Mouse (Mus musculus) G1E (cell line): Measurements from ENCODE around the gene Traf7.

Source experiments
- CTCF ChIP-seq: IDR thresholded peaks from 2 replicates; pipeline ENCODE4 v1.5.1; 2012; ENCODE audit warnings: low read depth, low read length, inconsistent platforms, mixed read lengths
- POLR2AphosphoS5 ChIP-seq: IDR thresholded peaks from 2 replicates; pipeline ENCODE4 v1.6.1; 2012; ENCODE audit warnings: low read depth, low read length, inconsistent platforms; ENCODE audit not compliant: insufficient replicate concordance
- TAL1 ChIP-seq: conservative IDR thresholded peaks from 2 replicates; pipeline ENCODE4 v1.6.1; 2012; ENCODE audit warnings: low read depth, low read length, inconsistent platforms, mixed read lengths

DNA sequence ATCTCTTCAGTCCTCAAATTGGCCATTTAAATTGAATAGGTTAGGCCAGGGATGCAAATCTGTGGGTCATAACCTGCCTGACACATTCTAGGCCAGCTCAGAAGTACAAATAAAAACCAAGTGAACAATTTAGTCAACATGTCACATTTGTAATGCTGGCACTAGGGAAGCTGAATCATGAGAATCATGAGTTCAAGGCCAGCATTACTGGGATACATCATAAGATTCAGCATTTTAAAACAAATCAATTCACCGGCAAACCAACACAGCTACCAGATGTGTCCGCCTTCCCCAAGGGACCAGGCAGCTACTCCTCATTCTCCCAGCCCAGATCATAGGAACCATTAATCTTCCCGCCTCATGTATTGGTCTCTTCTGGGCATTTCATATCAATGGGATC, 44.2 kb downstream of the Traf7 start:
- TF ChIP-seq CTCF (no peak), TAL1 (no peak), POLR2AphosphoS5 (no peak)
